8 mouse cellular contexts compared by ENCODE assay signal in genomic region chr11:102446581-102447461, GRCm38 (mm10). TPM values are rescaled to one million over a fixed set of nuclear protein-coding genes. Genes with fewer than 3 reads are reported as not detected.
DNase-seq lines count a peak whose midpoint lies in the region; ATAC-seq lines count a peak whose summit lies in the region.

No protein-coding gene starts in this region.

- peak overlapping the region; percentile 96 for H3K4me3 ChIP-seq in forebrain, embryonic 15.5 days
- H3K4me3 ChIP-seq in limb, embryonic 11.5 days (ENCODE audit: low read depth, low read length): peak overlapping the region; percentile 95
- H3K4me3 ChIP-seq in neural tube, embryonic 11.5 days (ENCODE audit: low read depth, low read length): peak overlapping the region; percentile 97

- H3K27ac ChIP-seq in forebrain, embryonic 15.5 days (replicated peaks): peak overlapping the region; percentile 98
- peak overlapping the region; percentile 83 for H3K27ac ChIP-seq in limb, embryonic 11.5 days (replicated peaks; ENCODE audit: low read depth, low read length)
- H3K27ac ChIP-seq in neural tube, embryonic 11.5 days (ENCODE audit: low read depth, low read length): peak overlapping the region; percentile 88

- H3K9me3 ChIP-seq in forebrain, embryonic 15.5 days: no peaks in the 10 kb centered on the region
- H3K9me3 ChIP-seq in limb, embryonic 11.5 days (ENCODE audit: control insufficient read depth, low read length): no peaks in the 10 kb centered on the region
- H3K9me3 ChIP-seq in neural tube, embryonic 11.5 days (ENCODE audit: control insufficient read depth, low read length): no peaks in the 10 kb centered on the region

- H3K4me1 ChIP-seq in forebrain, embryonic 15.5 days: peaks cover 45% of the 10 kb centered on the region
- H3K4me1 ChIP-seq in limb, embryonic 11.5 days (ENCODE audit: control insufficient read depth, insufficient read depth, low read length): peaks cover 22% of the 10 kb centered on the region
- peaks cover 20% of the 10 kb centered on the region for H3K4me1 ChIP-seq in neural tube, embryonic 11.5 days (ENCODE audit: control insufficient read depth, insufficient read depth, low read length)

- H3K27me3 ChIP-seq in forebrain, embryonic 15.5 days: no peaks in the 10 kb centered on the region
- H3K27me3 ChIP-seq in limb, embryonic 11.5 days (ENCODE audit: control insufficient read depth, insufficient read depth, low read length): 0 out of 2 replicates have a peak, but pooled peaks cover 5% of the 10 kb centered on the region
- H3K27me3 ChIP-seq in neural tube, embryonic 11.5 days (ENCODE audit: control insufficient read depth, insufficient read depth, low read length): peaks cover 9% of the 10 kb centered on the region; the same call in 1 of the 2 replicates

- peaks cover 20% of the 10 kb centered on the region for H3K36me3 ChIP-seq in forebrain, embryonic 15.5 days
- H3K36me3 ChIP-seq in limb, embryonic 11.5 days (ENCODE audit: control insufficient read depth, insufficient read depth, low read length): peaks cover 3% of the 10 kb centered on the region; the same call in 1 of the 2 replicates
- H3K36me3 ChIP-seq in neural tube, embryonic 11.5 days (ENCODE audit: control insufficient read depth, insufficient read depth, low read length): peaks cover 4% of the 10 kb centered on the region

- peak; percentile 60 for ATAC-seq in forebrain, embryonic 15.5 days (replicated peaks)
- peak; percentile 49 for ATAC-seq in limb, embryonic 11.5 days (ENCODE audit: insufficient number of reproducible peaks, low FRiP score, low TSS enrichment, low read depth)
- peak; percentile 68 for ATAC-seq in neural tube, embryonic 11.5 days (ENCODE audit: insufficient read depth, low FRiP score, low TSS enrichment)

- H3K9ac ChIP-seq in forebrain, embryonic 15.5 days (replicated peaks): peak overlapping the region; percentile 99
- H3K9ac ChIP-seq in limb, embryonic 11.5 days (ENCODE audit: low read length): peak overlapping the region; percentile 97
- peak overlapping the region; percentile 98 for H3K9ac ChIP-seq in neural tube, embryonic 11.5 days (ENCODE audit: low read length)

- DNase-seq in adrenal gland, postnatal 10 days: peak; percentile 56
- DNase-seq in adrenal gland, postnatal 14 days: no peak
- peak; percentile 23 for DNase-seq in thymus, postnatal 14 days
- DNase-seq in thymus, postnatal 0 days (ENCODE audit: low spot score): no peak
- peak; percentile 73 for DNase-seq in limb, embryonic 11.5 days (ENCODE audit: low spot score)
- peak; percentile 73 for DNase-seq in neural tube, embryonic 11.5 days (ENCODE audit: low spot score)
- DNase-seq in urinary bladder, postnatal 25 days (ENCODE audit: low spot score): no peak

- peak overlapping the region; percentile 79 for H3K4me2 ChIP-seq in forebrain, embryonic 15.5 days (replicated peaks)
- H3K4me2 ChIP-seq in limb, embryonic 11.5 days (ENCODE audit: low read depth, severe bottlenecking): peak overlapping the region; percentile 55
- H3K4me2 ChIP-seq in neural tube, embryonic 11.5 days (ENCODE audit: low read depth): peak overlapping the region; percentile 90

- under 1% methylated on average over 48 of the region's 49 CpGs for WGBS in forebrain, embryonic 15.5 days
- WGBS in limb, embryonic 11.5 days: under 1% methylated on average over 49 of the region's 49 CpGs
- under 1% methylated on average over 41 of the region's 49 CpGs for WGBS in neural tube, embryonic 11.5 days

RNA-seq across cellular contexts. Expression of gene Fam171a2, which starts 0.7 kb away (rescaled TPM):
- 10 to 100 TPM; 12.3 to 15.3 TPM for total RNA-seq in adrenal gland, postnatal 10 days (2021)
- total RNA-seq in adrenal gland, postnatal 14 days (2021): 8.2 and 9.6 TPM in 2 replicates
- polyA plus RNA-seq in thymus, postnatal 0 days (2015; fragmentation: Nextera tagmentation; extraction: Ambion mirVana): 0.42 and 0.79 TPM in 2 replicates
- polyA plus RNA-seq in forebrain, embryonic 15.5 days (2015; fragmentation: Nextera tagmentation; extraction: Ambion mirVana): 22.5 and 24.3 TPM in 2 replicates
- 5.5 and 7.9 TPM in 2 replicates for polyA plus RNA-seq in limb, embryonic 11.5 days (2014; fragmentation: Nextera tagmentation; extraction: Ambion mirVana)
- 11.6 and 12.0 TPM in 2 replicates for polyA plus RNA-seq in neural tube, embryonic 11.5 days (2014; fragmentation: Nextera tagmentation; extraction: Ambion mirVana)

RNA-seq across cellular contexts. Expression of gene Grn, which starts 16.7 kb away (rescaled TPM):
- 100 to 1,000 TPM; 161 to 189 TPM for total RNA-seq in adrenal gland, postnatal 10 days (2021)
- total RNA-seq in adrenal gland, postnatal 14 days (2021): 180 and 194 TPM in 2 replicates
- 86.4 and 90.6 TPM in 2 replicates for polyA plus RNA-seq in thymus, postnatal 0 days (2015; fragmentation: Nextera tagmentation; extraction: Ambion mirVana)
- 61.8 and 62.0 TPM in 2 replicates for polyA plus RNA-seq in forebrain, embryonic 15.5 days (2015; fragmentation: Nextera tagmentation; extraction: Ambion mirVana)
- polyA plus RNA-seq in limb, embryonic 11.5 days (2014; fragmentation: Nextera tagmentation; extraction: Ambion mirVana): 58.8 and 60.5 TPM in 2 replicates
- polyA plus RNA-seq in neural tube, embryonic 11.5 days (2014; fragmentation: Nextera tagmentation; extraction: Ambion mirVana): 54.2 and 54.8 TPM in 2 replicates

RNA-seq across cellular contexts. Expression of gene Itga2b, which starts 23.1 kb away (rescaled TPM):
- 1 to 10 TPM; 4.3 to 5.7 TPM for total RNA-seq in adrenal gland, postnatal 10 days (2021)
- total RNA-seq in adrenal gland, postnatal 14 days (2021): 4.6 and 7.4 TPM in 2 replicates
- polyA plus RNA-seq in thymus, postnatal 0 days (2015; fragmentation: Nextera tagmentation; extraction: Ambion mirVana): 1.9 and 2.5 TPM in 2 replicates
- polyA plus RNA-seq in forebrain, embryonic 15.5 days (2015; fragmentation: Nextera tagmentation; extraction: Ambion mirVana): 4.0 and 4.7 TPM in 2 replicates
- 3.4 and 4.4 TPM in 2 replicates for polyA plus RNA-seq in limb, embryonic 11.5 days (2014; fragmentation: Nextera tagmentation; extraction: Ambion mirVana)
- polyA plus RNA-seq in neural tube, embryonic 11.5 days (2014; fragmentation: Nextera tagmentation; extraction: Ambion mirVana): 5.3 and 6.1 TPM in 2 replicates

RNA-seq across cellular contexts. Expression of gene Slc25a39, which starts 39.1 kb away (rescaled TPM):
- 100 to 1,000 TPM; 327 to 377 TPM for total RNA-seq in adrenal gland, postnatal 10 days (2021)
- total RNA-seq in adrenal gland, postnatal 14 days (2021): 373 and 415 TPM in 2 replicates
- polyA plus RNA-seq in thymus, postnatal 0 days (2015; fragmentation: Nextera tagmentation; extraction: Ambion mirVana): 97.8 and 107 TPM in 2 replicates
- 144 TPM in 2 replicates for polyA plus RNA-seq in forebrain, embryonic 15.5 days (2015; fragmentation: Nextera tagmentation; extraction: Ambion mirVana)
- polyA plus RNA-seq in limb, embryonic 11.5 days (2014; fragmentation: Nextera tagmentation; extraction: Ambion mirVana): 166 and 180 TPM in 2 replicates
- polyA plus RNA-seq in neural tube, embryonic 11.5 days (2014; fragmentation: Nextera tagmentation; extraction: Ambion mirVana): 174 and 184 TPM in 2 replicates

RNA-seq across cellular contexts. Expression of gene Rundc3a, which starts 53.6 kb away (rescaled TPM):
- 10 to 100 TPM; 21.2 to 34.3 TPM for total RNA-seq in adrenal gland, postnatal 10 days (2021)
- 31.3 and 31.6 TPM in 2 replicates for total RNA-seq in adrenal gland, postnatal 14 days (2021)
- 1.1 and 1.4 TPM in 2 replicates for polyA plus RNA-seq in thymus, postnatal 0 days (2015; fragmentation: Nextera tagmentation; extraction: Ambion mirVana)
- 149 and 150 TPM in 2 replicates for polyA plus RNA-seq in forebrain, embryonic 15.5 days (2015; fragmentation: Nextera tagmentation; extraction: Ambion mirVana)
- polyA plus RNA-seq in limb, embryonic 11.5 days (2014; fragmentation: Nextera tagmentation; extraction: Ambion mirVana): 0.57 and 1.0 TPM in 2 replicates
- 46.7 and 51.5 TPM in 2 replicates for polyA plus RNA-seq in neural tube, embryonic 11.5 days (2014; fragmentation: Nextera tagmentation; extraction: Ambion mirVana)

Comparison
In these comparisons a context has a peak if more than half of its experiments do, and no peak if none do; other contexts are left out.
1. DNase-seq: peak in adrenal gland, postnatal 10 days (single experiment), thymus, postnatal 14 days (single experiment), limb, embryonic 11.5 days (single experiment) and neural tube, embryonic 11.5 days (single experiment); none in adrenal gland, postnatal 14 days (single experiment), thymus, postnatal 0 days (single experiment) and urinary bladder, postnatal 25 days (single experiment).
2. Peak in every context shown above with its lines, with median percentiles within 50 percentile points of each other: ATAC-seq, H3K27ac ChIP-seq, H3K4me2 ChIP-seq, H3K4me3 ChIP-seq and H3K9ac ChIP-seq.